Mouse (Mus musculus): ENCODE measurements around the gene Fsd1l. TPM values are rescaled to one million over a fixed set of nuclear protein-coding genes. Genes with fewer than 3 reads are reported as not detected.
A peak's percentile ranks its signal among the peaks of the same experiment; 100 is the strongest.

Gene Fsd1l
- polyA plus RNA-seq, 1 experiment = 7.5 TPM

DNA sequence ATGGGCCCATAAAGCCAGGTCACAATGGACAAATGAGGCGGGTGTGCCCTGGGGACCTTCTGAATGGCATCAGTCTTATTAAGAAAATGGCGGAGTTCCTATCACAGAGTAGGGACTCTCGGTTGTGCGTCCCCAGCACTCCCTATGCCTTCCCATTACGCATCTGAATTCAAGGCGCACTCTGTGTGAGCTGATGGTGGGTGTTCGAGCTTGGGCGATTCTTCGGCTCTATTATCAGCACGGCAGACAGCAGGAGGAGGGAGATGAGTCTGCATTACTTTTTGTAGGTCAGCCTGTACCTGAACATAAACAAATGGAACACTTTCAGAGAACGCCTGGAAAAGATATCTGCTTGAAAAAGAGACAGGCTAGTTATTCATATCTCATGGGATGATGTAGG lies 39.7 kb upstream of the Fsd1l start:
- TF ChIP-seq POLR2A (IDR thresholded peaks at IDR 0.05; ENCODE audit: insufficient read depth, low read length) (no peak), EP300 (IDR thresholded peaks at IDR 0.05; ENCODE audit: insufficient read depth, low read depth, low read length) (no peak), CTCF (IDR thresholded peaks at IDR 0.05; ENCODE audit: low read depth, low read length) (no peak)
- Histone ChIP-seq H3K27ac (ENCODE audit: insufficient read depth, low read length) (no peak overlapping the region), H3K9me3 (replicated peaks; ENCODE audit: control insufficient read depth, insufficient read depth, low read length, poor library complexity, severe bottlenecking) (no peaks in the 10 kb centered on the region)

DNA sequence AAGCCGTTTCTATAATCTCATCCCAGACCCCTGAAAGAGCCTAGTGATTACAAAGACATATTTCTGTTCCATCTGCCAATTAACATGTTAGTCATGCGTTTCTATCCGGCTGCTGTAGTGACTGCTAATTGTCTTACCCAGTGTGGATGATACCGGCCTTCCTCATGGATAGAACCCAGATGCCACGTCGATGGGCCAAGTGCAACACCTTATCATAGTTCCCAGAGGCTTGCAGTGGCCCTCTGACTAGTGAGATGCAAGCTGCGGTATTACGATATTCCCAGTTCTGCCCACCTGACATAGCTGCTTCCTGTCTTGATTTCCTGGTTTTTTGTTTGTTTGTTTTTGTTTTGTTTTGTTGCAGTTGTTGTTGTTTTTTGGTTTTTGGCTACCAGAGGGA lies 39.3 kb upstream of the Fsd1l start:
- Histone ChIP-seq H3K4me3 (ENCODE audit: low read depth, low read length) (no peak overlapping the region), H3K36me3 (ENCODE audit: control insufficient read depth, insufficient read depth, low read length, poor library complexity, severe bottlenecking) (no peaks in the 10 kb centered on the region), H3K9ac (ENCODE audit: low read depth, poor library complexity, severe bottlenecking) (no peak overlapping the region), H3K27ac (ENCODE audit: insufficient read depth, low read length) (no peak overlapping the region), H3K4me1 (ENCODE audit: control insufficient read depth, insufficient read depth, low read length) (no peaks in the 10 kb centered on the region), H3K27me3 (ENCODE audit: control insufficient read depth, insufficient read depth, low read length, poor library complexity, severe bottlenecking) (no peaks in the 10 kb centered on the region; the same call in 1 of the 2 replicates), H3K9me3 (replicated peaks; ENCODE audit: control insufficient read depth, insufficient read depth, low read length, poor library complexity, severe bottlenecking) (no peaks in the 10 kb centered on the region)
- TF ChIP-seq EP300 (IDR thresholded peaks at IDR 0.05; ENCODE audit: insufficient read depth, low read depth, low read length) (no peak), CTCF (IDR thresholded peaks at IDR 0.05; ENCODE audit: low read depth, low read length) (no peak), POLR2A (IDR thresholded peaks at IDR 0.05; ENCODE audit: insufficient read depth, low read length) (no peak)

More for the DNA sequence above, 39.7 kb upstream of the Fsd1l start:
- no peak overlapping the region for H3K4me3 ChIP-seq (ENCODE audit: low read depth, low read length)
- no peaks in the 10 kb centered on the region for H3K36me3 ChIP-seq (ENCODE audit: control insufficient read depth, insufficient read depth, low read length, poor library complexity, severe bottlenecking)
- H3K9ac ChIP-seq (ENCODE audit: low read depth, poor library complexity, severe bottlenecking) = no peak overlapping the region
- no peaks in the 10 kb centered on the region for H3K27me3 ChIP-seq (ENCODE audit: control insufficient read depth, insufficient read depth, low read length, poor library complexity, severe bottlenecking)
- no peaks in the 10 kb centered on the region for H3K4me1 ChIP-seq (ENCODE audit: control insufficient read depth, insufficient read depth, low read length)

DNA sequence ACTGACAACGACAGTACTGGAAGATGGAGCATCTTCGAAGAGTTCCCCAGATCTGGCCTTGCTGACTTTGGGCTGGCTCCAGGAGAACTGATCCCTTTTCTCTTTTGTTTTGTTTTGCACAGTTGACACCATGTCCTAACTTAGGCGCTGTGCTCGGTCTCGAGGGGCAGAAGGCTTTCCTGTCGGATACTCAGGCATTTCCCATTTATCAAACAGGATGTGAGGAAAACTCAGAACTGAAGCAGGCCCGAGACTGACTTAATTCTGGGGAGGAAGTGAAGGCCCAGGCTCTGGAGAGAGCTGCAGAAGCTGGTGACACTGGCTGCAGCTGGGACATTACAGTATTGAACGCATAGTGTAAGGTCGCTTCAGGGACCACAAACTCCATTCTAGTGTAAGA lies 38.9 kb upstream of the Fsd1l start:
- H3K9ac ChIP-seq (ENCODE audit: low read depth, poor library complexity, severe bottlenecking) = no peak overlapping the region
- no peak overlapping the region for H3K4me3 ChIP-seq (ENCODE audit: low read depth, low read length)
- H3K36me3 ChIP-seq (ENCODE audit: control insufficient read depth, insufficient read depth, low read length, poor library complexity, severe bottlenecking) = no peaks in the 10 kb centered on the region
- H3K27ac ChIP-seq (ENCODE audit: insufficient read depth, low read length) = no peak overlapping the region
- H3K4me1 ChIP-seq (ENCODE audit: control insufficient read depth, insufficient read depth, low read length) = no peaks in the 10 kb centered on the region
- H3K9me3 ChIP-seq (replicated peaks; ENCODE audit: control insufficient read depth, insufficient read depth, low read length, poor library complexity, severe bottlenecking) = no peaks in the 10 kb centered on the region
- H3K27me3 ChIP-seq (ENCODE audit: control insufficient read depth, insufficient read depth, low read length, poor library complexity, severe bottlenecking) = no peaks in the 10 kb centered on the region; the same call in 1 of the 2 replicates
- TF ChIP-seq POLR2A (IDR thresholded peaks at IDR 0.05; ENCODE audit: insufficient read depth, low read length) (no peak), EP300 (IDR thresholded peaks at IDR 0.05; ENCODE audit: insufficient read depth, low read depth, low read length) (no peak), CTCF (IDR thresholded peaks at IDR 0.05; ENCODE audit: low read depth, low read length) (no peak)

DNA sequence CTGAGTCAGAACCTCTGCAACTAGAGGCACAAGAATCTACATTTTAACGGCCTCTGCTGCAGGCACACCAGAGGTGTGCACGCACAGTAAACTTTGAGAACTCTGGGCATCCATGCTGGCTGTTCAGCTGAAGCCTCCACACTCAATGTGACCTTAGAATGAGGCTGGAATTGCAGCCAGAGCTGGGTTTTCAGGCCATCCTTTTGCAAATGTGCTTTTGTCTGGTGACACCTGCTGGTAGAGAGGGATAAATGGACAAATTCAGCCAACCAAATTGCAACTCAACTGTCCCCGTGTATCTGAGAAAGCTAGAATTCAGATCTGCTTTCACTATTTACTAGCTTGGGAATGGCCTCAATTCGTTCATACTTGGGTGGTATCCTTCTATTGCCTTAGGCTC lies 37.1 kb upstream of the Fsd1l start:
- TF ChIP-seq CTCF (IDR thresholded peaks at IDR 0.05; ENCODE audit: low read depth, low read length) (peak; percentile 35), EP300 (IDR thresholded peaks at IDR 0.05; ENCODE audit: insufficient read depth, low read depth, low read length) (no peak), POLR2A (IDR thresholded peaks at IDR 0.05; ENCODE audit: insufficient read depth, low read length) (no peak)
- Histone ChIP-seq H3K9ac (ENCODE audit: low read depth, poor library complexity, severe bottlenecking) (no peak overlapping the region), H3K4me1 (ENCODE audit: control insufficient read depth, insufficient read depth, low read length) (no peaks in the 10 kb centered on the region), H3K4me3 (ENCODE audit: low read depth, low read length) (no peak overlapping the region), H3K36me3 (ENCODE audit: control insufficient read depth, insufficient read depth, low read length, poor library complexity, severe bottlenecking) (no peaks in the 10 kb centered on the region), H3K9me3 (replicated peaks; ENCODE audit: control insufficient read depth, insufficient read depth, low read length, poor library complexity, severe bottlenecking) (no peaks in the 10 kb centered on the region), H3K27ac (ENCODE audit: insufficient read depth, low read length) (no peak overlapping the region), H3K27me3 (ENCODE audit: control insufficient read depth, insufficient read depth, low read length, poor library complexity, severe bottlenecking) (no peaks in the 10 kb centered on the region; the same call in 1 of the 2 replicates)

DNA sequence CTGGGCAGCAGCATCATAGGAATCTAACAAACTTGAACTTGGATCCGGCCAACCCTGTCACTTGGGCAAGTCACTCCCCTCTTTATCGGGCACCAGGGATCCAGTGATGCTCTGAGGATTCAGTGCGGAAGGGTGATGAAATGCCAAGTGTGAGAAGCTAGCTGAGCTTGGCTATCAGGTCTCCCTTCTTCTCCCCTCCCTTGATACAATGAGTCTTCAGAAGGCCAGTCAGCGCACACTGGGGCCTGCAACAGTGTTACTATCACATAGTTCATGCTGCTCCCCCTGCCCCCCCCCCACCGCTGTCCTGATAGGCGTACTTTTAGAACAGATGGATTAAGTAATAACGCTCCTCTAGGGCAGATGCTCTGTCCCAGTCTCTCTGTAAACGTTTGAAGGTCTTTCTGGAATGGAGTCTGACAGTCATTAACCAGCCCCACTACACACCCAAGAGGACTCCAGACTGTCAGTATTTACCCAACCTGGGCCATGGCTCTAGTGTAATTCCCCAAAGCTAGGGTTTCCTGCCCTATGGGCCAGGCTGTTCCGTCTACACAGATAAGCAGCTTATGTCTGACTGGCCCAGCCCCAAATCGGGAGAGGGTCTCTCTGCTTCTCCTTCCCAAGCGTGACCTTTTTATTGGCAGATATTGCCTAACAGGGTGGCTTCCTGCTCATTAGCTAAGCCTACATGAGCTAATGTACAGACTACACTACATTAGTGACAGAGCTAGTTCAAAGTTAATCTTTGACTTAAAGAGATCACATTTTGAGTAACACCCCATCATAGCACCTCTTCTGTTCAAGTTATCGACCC lies 35.8 kb upstream of the Fsd1l start:
- no peaks in the 10 kb centered on the region for H3K4me1 ChIP-seq (ENCODE audit: control insufficient read depth, insufficient read depth, low read length)
- H3K9ac ChIP-seq (ENCODE audit: low read depth, poor library complexity, severe bottlenecking) = no peak overlapping the region
- TF ChIP-seq EP300 (IDR thresholded peaks at IDR 0.05; ENCODE audit: insufficient read depth, low read depth, low read length) (no peak), CTCF (IDR thresholded peaks at IDR 0.05; ENCODE audit: low read depth, low read length) (no peak), POLR2A (IDR thresholded peaks at IDR 0.05; ENCODE audit: insufficient read depth, low read length) (no peak)
- no peak overlapping the region for H3K27ac ChIP-seq (ENCODE audit: insufficient read depth, low read length)
- H3K4me3 ChIP-seq (ENCODE audit: low read depth, low read length) = no peak overlapping the region
- H3K9me3 ChIP-seq (replicated peaks; ENCODE audit: control insufficient read depth, insufficient read depth, low read length, poor library complexity, severe bottlenecking) = no peaks in the 10 kb centered on the region
- H3K27me3 ChIP-seq (ENCODE audit: control insufficient read depth, insufficient read depth, low read length, poor library complexity, severe bottlenecking) = no peaks in the 10 kb centered on the region; the same call in 1 of the 2 replicates
- no peaks in the 10 kb centered on the region for H3K36me3 ChIP-seq (ENCODE audit: control insufficient read depth, insufficient read depth, low read length, poor library complexity, severe bottlenecking)
